Mouse (Mus musculus) macrophage (primary cell): ENCODE measurements at regions not wholly inside any gene's neighbourhood (a gene's known extent, or its start where the extent isn't known, plus 50 kb on each side); places are given as distances from the start of the nearest gene placed in this dataset.

Experiments used
- H3K27ac ChIP-seq: fragments of 350-480 bp; formaldehyde crosslinking; 2 replicates; pipeline ENCODE4 v1.9.0; 2021
- H3K36me3 ChIP-seq: fragments of 350-480 bp; formaldehyde crosslinking; 2 replicates; pipeline ENCODE4 v1.9.0; 2021; ENCODE audit errors: inconsistent target
- H3K4me3 ChIP-seq: fragments of 350-480 bp; formaldehyde crosslinking; 2 replicates; pipeline ENCODE4 v1.9.0; 2021; ENCODE audit errors: inconsistent target
- H3K79me2 ChIP-seq: fragments of 350-480 bp; formaldehyde crosslinking; 2 replicates; pipeline ENCODE4 v1.9.0; 2021; ENCODE audit errors: inconsistent target
- WGBS: methylation state at CpG from one replicate; pipeline ENCODE4 v1.1.7; 2026; ENCODE audit warnings: inconsistent platforms; ENCODE audit not compliant: missing documents; 5-methylcytosine and 5-hydroxymethylcytosine counted together

DNA sequence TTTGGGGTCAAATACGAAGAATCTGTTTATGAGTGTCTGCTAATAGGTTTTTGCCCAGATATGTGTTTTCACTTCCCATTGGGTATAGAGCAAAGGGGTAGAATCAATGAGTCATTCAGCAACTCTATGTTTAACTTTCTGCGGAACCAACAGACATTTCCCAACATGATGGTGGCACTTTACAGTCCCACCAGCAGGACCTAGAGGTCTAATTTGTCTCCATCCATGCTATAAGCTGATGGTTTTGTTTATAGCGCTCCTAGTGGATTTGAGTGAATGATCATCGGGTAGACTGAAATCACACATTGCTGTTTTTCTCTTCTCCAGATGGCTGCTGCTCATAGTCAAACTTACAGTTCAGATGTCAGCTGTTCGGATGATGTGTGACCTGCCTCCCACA is 99.7 kb upstream of the Arid5b start:
- WGBS = 62% methylated on average over 5 of the region's 5 CpGs
- no peak overlapping the region; the same call in 1 of the 2 replicates for H3K27ac ChIP-seq
- H3K79me2 ChIP-seq = no peaks in the 10 kb centered on the region

DNA sequence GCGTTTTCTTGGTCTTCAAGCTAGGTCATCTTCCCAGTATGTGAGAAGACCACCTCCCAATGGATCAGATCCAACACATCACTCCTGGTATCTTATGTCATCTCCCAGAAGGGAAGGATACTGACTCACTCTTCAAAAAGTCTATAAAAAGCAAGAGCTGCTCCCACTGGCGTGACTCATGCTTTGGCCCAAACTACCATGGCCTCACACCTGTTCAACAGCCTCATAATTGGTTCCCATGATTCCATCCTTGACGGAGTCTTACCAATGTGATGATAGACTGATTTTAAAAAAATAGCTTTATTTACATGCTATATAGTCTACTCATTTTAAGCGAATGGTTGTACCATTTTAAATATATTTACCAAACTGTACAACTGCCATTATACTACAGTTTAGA is 98.9 kb upstream of the Arid5b start:
- no peaks in the 10 kb centered on the region for H3K36me3 ChIP-seq
- H3K4me3 ChIP-seq = no peak overlapping the region
- WGBS = 97% methylated on average over 4 of the region's 4 CpGs
- no peaks in the 10 kb centered on the region for H3K79me2 ChIP-seq
- peak overlapping the region; percentile 27 for H3K27ac ChIP-seq

More for the DNA sequence above, 99.7 kb upstream of the Arid5b start:
- Histone ChIP-seq H3K36me3 (no peaks in the 10 kb centered on the region), H3K4me3 (no peak overlapping the region)

DNA sequence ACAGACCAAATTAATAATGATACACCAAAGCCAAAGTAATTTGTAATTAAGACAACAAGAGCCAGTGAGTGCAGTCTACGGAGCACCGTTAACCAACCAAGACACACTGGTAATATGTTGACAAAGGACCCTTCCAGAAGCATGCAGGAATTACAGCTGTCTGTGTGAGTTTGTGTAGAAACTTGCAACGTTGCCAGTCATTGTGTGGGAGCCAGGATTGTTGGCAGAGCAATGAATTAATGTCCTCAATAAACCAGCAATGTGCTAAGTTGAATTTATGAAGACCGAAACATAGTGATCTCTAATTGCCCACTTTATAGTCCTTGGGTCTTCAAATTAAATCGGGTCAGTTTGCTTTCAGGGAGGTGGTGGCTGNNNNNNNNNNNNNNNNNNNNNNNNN is 95.3 kb upstream of the Arid5b start:
- Histone ChIP-seq H3K36me3 (no peaks in the 10 kb centered on the region), H3K27ac (no peak overlapping the region), H3K79me2 (no peaks in the 10 kb centered on the region), H3K4me3 (no peak overlapping the region)
- WGBS = 96% methylated on average over 5 of the region's 5 CpGs

DNA sequence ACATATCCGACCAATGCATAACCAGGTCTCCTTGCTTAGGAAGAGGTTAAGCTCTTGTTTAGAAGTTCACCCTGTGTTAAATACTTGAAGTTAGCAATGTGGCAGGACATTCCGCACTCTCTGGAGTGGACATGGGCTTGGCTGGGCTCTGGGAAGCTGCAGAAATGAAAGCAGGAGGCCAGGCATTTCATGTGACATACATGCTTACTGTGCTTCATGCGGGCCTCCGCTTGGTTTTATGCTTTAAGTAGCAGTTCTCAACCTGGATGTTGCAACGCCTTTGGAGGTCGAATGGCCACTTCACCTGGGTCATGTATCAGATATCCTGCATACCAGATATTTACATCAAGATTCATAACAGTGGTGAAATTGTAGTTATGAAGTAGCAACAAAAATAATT is 93.2 kb upstream of the Arid5b start:
- Histone ChIP-seq H3K79me2 (no peaks in the 10 kb centered on the region), H3K36me3 (no peaks in the 10 kb centered on the region), H3K4me3 (no peak overlapping the region), H3K27ac (no peak overlapping the region)
- 85% methylated on average over 6 of the region's 6 CpGs for WGBS

DNA sequence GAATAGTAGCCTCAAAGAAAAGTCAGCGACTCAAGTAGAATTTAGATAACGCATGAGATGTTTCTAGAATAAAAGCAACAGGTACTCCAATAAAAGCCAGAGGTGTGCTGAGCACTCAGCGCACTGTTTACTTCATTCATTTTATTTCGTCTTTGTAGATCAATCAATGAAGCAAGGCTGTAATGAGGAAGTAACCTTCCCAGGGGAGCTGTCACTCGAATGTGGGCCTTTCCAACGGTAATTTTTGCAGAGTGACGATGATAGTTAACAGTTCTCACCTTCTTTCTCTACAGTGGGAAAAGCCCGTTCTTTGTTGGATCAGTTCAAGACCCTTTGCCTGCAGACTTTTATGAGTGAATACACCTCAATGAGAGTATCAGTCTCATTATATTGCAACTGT is 92.4 kb upstream of the Arid5b start:
- 85% methylated on average over 8 of the region's 8 CpGs for WGBS
- Histone ChIP-seq H3K79me2 (no peaks in the 10 kb centered on the region), H3K27ac (no peak overlapping the region), H3K36me3 (no peaks in the 10 kb centered on the region), H3K4me3 (no peak overlapping the region)

DNA sequence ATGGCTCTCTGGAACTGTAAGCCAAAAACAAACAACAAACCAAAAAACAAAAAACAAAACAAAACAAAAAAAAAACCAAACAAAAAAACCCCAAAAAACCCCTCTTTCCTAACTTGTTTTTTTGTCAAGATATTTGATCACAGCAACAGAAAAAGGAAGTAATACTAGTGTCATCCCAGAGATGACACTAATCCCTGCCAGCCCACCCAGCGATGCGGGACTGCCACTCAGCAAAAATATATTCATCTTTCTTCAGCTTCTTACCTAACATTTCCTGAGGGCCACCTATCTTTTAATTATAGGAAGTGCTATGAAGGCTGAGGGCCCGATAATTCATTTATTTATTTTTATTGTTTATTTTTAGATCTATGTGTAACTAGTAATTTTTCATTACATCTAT is 88.3 kb upstream of the Arid5b start:
- Histone ChIP-seq H3K27ac (no peak overlapping the region), H3K79me2 (no peaks in the 10 kb centered on the region), H3K4me3 (no peak overlapping the region), H3K36me3 (no peaks in the 10 kb centered on the region)
- WGBS = 90% methylated on average over 3 of the region's 3 CpGs

DNA sequence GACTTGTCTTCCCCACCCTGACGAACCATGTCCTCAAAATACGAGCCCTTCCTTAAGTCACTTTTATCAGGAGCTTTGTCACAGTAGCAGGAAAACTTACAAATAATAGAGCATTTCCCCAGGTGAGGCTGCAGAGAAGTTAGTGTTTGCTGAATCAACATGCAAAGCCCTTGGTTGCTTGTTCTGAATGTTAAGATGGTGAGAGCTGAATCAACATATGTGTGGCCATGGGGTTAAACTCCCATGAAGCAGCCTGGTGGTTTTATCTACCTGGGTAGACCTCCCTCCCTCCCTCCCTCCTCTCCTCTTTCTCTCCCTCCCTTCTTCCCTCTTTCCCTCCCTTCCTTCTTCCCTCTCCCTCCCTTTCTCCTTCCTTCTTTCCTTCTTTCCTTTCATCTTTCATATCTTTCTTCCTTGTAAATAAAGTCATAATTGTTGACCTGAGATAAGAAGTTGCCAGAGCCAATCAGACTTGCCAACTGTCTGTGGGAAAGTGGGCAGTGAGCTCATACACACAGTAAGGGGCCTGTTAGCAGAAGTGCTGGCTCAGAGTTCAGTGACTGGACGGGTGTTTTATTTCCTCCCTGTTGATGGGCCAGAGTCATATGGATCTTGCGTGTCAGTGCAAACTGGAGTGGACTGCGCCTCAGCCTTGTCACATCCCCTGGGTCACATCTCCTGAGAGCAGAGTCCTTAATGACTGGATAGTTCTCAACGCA is 82.4 kb upstream of the Arid5b start:
- H3K36me3 ChIP-seq = no peaks in the 10 kb centered on the region
- H3K4me3 ChIP-seq = no peak overlapping the region
- H3K27ac ChIP-seq = no peak overlapping the region
- H3K79me2 ChIP-seq = no peaks in the 10 kb centered on the region
- WGBS = 94% methylated on average over 6 of the region's 6 CpGs

DNA sequence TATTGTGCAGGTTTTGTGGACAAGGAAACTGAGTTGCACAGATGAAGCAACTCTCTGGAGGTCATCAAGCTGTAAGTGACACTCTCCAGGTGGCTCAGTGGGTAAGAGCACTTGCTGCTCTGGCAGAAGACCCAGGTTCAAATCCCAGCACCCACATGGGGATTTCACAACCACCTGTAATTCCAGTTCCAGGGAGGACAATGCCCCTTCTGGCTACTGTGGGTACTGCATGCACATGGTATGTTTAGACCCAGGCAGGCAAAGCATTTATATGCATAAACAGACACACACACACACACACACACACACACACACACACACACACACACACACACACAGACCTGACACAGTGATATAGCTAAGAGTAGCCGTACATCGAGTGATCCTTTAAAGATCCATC is 80.6 kb upstream of the Arid5b start:
- Histone ChIP-seq H3K4me3 (no peak overlapping the region), H3K36me3 (no peaks in the 10 kb centered on the region), H3K79me2 (no peaks in the 10 kb centered on the region), H3K27ac (no peak overlapping the region)
- 100% methylated on average over 2 of the region's 2 CpGs for WGBS

DNA sequence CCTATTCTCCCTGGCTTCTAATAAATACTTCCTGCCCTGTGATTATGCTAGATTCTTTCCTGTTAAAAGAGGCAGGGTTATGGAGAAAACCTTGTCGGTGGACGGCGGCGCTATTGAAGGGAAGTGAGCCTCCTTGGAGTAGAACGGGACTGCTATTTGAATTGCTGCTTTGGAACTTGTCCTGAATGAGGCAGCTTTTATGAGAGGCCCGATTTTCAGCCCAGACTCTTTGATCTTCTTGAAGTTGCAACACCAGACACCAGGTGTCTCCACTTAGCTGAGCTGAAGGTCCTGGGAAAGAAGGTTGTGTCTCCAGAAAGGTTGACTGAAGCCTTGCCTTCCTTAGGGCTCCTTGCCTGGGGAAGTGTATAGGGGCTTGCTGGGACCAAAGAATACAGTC is 78.4 kb upstream of the Arid5b start:
- Histone ChIP-seq H3K27ac (no peak overlapping the region), H3K79me2 (no peaks in the 10 kb centered on the region), H3K36me3 (no peaks in the 10 kb centered on the region), H3K4me3 (no peak overlapping the region)
- 73% methylated on average over 6 of the region's 6 CpGs for WGBS

DNA sequence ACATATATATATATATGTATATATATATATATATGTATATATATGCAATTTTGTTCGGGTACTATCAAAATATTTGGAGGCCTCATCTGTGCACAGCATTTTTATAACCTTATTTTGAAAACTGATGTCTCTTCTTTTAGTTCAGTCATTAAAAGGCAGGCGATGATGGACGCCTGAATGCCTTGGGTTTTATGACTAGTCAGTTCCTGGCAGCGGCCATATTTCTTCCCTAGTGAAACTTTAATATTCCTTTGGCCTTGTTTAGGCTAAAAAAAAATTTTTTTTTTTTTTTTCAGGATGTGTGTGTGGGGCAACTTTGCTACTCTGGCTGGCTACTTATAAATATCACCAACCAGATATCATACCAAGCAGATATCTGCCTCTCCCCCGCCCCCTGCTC is 78.0 kb upstream of the Arid5b start:
- H3K79me2 ChIP-seq = no peaks in the 10 kb centered on the region
- H3K4me3 ChIP-seq = no peak overlapping the region
- H3K27ac ChIP-seq = no peak overlapping the region
- 87% methylated on average over 5 of the region's 5 CpGs for WGBS
- H3K36me3 ChIP-seq = no peaks in the 10 kb centered on the region

DNA sequence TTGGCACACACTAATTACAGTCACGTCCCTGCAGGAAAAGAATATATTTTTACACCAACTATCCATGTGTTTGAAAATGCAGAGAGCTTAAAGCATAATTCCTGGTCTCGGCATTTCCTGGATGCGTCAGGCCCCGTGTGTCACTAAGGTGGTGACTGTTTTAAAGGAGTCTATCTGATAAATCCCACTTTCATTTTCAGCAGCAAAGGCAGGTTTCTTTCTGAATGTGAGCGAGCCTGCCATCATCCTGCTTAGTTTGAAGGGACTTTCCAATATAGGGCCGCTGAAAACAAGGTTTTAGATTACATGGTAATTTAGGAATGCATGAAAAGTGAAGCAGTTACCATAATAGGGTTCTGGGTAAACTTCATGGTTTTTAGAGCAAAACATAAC is 77.5 kb upstream of the Arid5b start:
- Histone ChIP-seq H3K4me3 (no peak overlapping the region), H3K27ac (no peak overlapping the region), H3K36me3 (no peaks in the 10 kb centered on the region), H3K79me2 (no peaks in the 10 kb centered on the region)
- 65% methylated on average over 6 of the region's 6 CpGs for WGBS

DNA sequence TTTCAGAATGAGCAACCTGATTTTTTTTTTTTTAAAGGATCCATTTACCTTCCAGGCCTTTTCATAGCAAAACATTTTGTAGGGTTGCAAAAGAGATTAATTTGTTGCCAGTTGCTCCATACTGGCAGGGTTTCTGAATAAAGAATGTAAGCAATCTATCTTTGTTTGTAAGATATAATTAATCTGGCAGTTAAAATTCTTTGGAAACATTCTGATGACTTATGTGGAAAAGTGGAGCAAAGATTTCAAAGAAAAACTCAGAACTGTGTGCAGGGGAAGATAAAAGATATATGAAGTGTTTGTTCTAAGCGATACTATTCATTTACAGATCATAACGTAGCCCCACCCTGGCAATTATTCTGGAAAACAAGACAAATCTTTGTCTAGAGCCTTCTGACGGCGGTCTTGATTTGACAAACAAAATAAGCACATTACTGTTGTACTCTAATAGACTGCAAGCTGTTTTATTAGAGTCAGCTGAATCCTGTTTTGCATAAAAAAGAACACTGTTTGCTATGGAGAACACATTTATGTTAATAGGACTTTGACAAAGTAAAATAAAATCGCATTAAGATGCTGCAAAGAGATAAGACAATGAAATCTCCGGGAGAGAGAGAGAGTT is 77.0 kb upstream of the Arid5b start:
- Histone ChIP-seq H3K79me2 (no peaks in the 10 kb centered on the region), H3K36me3 (no peaks in the 10 kb centered on the region), H3K27ac (no peak overlapping the region), H3K4me3 (no peak overlapping the region)
- 81% methylated on average over 6 of the region's 6 CpGs for WGBS

DNA sequence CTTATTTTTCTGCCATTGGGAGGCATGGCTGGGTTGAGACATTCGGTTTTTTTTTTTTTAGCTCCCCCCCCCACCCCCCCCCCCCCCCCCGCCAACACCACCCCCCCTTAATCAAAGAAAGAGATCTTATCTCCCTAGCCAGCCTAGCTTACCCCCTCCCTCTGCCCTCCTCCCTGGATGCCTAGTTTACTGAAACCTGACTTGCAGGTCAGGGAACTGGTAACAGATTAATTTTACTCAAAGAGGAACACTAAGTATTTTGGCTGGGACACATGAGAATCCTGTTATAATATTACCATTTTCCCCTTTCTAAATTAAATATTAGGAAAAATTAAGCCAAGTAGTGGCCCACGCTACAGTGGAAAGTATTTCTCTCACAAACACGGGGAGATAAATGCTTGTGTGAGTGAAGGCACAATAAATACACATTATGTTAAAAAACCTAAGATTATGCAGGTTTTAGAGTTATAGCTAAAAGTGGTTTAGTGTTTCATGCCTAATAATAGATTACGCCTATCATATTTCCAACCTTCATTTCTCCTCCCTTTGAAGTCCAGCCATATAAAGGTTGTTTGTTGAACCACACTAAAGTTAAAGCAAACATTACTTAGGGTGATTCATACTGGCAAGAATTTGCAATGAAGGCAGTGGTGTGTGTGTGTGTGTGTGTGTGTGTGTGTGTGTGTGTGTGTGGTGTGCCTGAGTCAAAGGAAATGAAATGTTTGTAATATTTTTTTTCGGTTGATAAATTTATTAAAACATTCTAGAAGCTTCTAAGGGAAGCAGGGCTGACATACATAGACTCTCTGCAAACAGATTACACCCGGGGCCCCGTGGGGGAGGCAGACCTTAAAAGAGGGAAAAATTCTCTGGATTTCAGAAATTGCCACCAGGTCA is 76.0 kb upstream of the Arid5b start:
- no peak overlapping the region for H3K27ac ChIP-seq
- 47% methylated on average over 7 of the region's 8 CpGs for WGBS

DNA sequence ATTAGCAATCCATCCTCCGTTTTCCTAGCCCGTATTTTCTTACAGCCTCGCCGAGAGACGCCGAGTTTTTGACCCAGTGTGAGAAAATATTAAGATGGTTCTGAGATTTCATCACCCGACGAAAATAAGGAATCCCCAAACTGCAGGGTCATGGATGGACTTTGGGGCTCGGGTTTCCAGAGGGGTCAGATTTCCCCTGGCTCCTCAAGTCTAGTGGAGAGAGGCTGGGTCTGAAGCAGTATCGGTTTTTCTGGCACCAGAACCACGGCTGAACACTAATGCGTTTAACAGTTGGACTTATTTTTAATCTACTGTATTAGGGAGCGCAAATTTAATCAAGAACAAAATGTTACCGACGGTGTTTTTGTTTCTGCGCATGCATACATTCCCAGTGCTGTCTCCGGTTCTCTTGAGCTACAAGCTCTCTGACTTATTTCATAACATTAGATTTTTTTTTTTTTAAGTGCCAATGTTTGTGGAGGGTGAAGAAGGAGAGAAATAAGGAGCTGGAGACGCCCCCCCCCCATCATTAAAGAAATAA is 75.2 kb upstream of the Arid5b start:
- H3K36me3 ChIP-seq = no peaks in the 10 kb centered on the region
- H3K79me2 ChIP-seq = no peaks in the 10 kb centered on the region
- H3K27ac ChIP-seq = no peak overlapping the region
- WGBS = 92% methylated on average over 17 of the region's 18 CpGs
- no peak overlapping the region for H3K4me3 ChIP-seq

More for the DNA sequence above, 76.0 kb upstream of the Arid5b start:
- Histone ChIP-seq H3K4me3 (no peak overlapping the region), H3K36me3 (no peaks in the 10 kb centered on the region), H3K79me2 (no peaks in the 10 kb centered on the region)
